Mouse (Mus musculus) urinary bladder, adult 18-20 months (tissue): ENCODE data around the gene Sc5d.

Source experiments
- DNase-seq, 2 experiments: peaks; one replicate each; pipeline ENCODE4 v3.0.0; 2022; ENCODE audit warnings: low spot score in 2 of 2, mixed read lengths in 2 of 2

Gene Sc5d

DNA sequence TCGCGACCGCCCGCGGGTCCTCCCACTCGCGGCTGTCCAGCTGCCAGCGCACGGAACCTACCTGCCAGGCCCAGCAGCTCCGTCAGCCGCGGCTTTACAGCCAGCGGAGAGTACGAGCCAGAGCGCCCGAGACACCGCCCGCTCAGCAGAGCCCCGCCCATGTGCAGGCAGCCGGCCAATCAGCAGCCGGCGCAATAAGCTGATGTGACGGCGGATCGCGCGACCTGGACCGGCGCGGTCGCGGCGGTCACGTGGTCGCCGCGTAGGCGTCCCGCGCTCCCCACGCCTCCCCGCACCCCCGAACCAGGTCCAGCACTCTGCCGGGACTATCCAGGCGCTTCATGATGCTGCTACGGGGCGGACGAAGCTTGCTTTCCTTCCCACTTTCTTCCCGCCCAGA, at the start of gene Sc5d:
Sc5d (minus strand) TSS at position 112 of the 400 bp plus-strand sequence.
- peak; percentile 84 to 91 for DNase-seq

DNA sequence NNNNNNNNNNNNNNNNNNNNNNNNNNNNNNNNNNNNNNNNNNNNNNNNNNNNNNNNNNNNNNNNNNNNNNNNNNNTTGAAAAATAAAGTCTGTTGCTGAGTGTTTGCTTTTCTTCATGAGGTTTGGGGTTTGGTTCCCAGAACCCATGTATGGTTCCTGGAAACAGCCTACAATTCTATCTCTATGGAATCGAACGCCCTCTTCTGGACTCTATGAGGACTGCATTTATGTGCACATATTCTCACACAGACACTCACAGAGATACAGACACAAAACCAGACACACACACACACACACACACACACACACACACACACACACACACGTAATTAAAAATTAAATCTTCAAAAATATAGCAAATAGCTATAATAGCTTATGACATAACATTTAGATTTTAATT, 47.3 kb upstream of the Sc5d start:
- DNase-seq: no peak

GRCm38 (mm10) chr9:42303894-42304293, 39.8 kb upstream of the Sc5d start:
- DNase-seq: no peak

DNA sequence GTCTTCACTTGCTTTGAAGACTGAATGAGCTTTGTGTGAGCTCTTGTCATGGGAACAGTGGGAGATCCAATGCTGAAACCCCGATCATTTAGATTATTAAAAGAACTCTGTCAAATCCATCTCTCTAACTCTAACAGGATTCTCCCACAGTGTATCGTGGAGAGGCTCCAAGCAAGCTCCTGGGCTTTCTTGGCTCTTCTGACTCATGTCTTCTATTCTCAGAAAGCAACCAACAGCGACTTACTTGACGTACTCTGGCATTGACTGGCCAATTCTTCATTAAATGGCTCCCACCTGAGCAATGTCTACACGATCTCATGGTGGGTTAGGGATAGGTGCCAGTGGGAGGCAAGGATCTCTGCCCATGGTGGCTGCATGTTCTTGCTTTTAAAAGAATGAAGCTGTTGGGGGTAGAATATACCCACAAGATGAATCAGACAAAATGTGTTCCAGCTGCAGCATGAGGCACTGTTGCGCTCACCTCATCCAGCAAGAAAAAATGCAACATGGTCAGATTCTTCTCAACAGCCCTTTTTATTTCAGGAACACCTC, 37.1 kb upstream of the Sc5d start:
- no peak for DNase-seq

DNA sequence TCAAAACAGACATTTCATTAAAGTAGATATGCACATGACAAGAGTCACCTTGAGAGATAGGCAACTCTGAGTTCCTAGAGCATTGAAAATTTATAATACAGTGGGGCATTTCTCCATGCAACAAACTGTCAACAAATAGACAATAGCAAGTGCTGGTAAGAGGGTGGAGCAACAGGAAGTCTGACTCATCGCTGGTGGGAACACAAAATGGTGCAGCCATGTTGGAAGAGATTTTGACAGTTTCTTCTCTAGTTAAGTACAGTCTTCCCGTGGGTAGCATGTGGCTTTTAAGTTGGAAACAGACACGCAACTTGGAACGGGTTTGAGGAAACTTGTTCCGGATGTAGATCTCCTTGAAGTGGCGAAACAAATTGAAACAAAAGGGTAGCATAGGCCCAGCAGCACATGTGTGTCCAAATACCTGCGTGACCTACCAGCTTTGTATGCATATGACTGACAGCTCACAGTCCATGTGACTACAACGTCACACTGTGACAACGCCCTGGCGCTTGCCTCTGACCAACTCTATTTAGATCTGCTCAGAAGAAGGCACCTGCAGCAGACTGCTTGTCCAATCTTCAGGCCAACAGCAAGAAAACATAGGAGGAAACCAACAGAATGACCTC, 32.4 kb upstream of the Sc5d start:
- DNase-seq: no peak

DNA sequence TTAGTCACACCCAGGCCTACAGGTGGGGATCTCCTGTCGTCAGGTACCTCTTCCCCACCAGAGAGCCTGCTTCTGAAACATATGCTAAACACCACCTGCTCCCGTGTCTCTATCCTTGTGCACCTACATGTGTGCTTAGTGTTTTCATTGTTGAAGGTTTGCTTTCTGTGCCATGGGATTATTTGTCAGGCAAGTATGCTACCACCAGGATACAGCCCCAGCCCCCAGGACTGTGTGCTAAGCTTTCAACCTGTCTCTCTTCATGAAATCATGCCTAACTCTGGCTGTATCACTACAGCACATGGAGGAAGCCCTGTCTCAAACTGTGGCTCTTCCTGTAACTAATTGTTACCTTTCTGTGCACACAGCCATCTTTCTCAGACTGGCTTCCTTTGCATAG, 30.1 kb upstream of the Sc5d start:
- DNase-seq: no peak

DNA sequence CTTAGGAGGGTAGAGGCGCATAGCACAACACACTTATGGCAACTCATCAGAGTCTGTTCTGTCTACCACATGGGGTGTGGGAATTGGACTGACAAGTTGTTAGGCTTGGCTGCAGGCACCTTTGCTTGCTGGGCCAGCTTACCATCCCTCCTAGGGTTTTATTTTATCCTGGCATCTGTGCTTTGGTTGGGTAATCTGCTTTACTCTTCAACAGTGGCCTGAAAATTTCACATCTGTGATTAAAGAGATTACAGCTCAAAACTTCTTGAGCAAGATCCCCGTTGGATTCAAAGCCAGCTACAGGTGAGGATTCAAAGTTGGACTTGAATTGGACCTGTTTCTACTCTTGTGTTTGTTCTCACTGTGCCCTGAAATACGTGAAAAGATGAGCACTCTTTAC, 29.5 kb upstream of the Sc5d start:
- DNase-seq: no peak

GRCm38 (mm10) chr9:42293051-42293450, 29.0 kb upstream of the Sc5d start:
- no peak for DNase-seq

DNA sequence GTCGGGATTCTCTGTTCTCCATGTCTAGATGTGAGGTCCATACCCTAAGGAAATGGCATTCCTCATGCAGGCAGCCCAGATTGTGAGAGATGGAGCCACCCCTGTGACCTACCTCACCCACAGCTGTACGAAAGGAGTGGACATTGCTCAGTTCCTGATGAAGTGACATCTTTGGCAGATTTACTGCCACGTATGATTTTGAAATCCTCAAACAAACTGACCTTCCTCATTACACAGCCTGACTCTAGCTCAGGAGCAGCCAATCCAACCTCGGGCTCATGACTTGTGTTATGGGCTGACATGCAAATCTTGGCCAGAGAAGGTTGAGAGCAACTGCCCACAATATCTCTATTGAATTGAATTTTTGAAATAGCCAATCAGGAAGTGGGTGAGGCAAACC, 15.6 kb upstream of the Sc5d start:
- no peak for DNase-seq

DNA sequence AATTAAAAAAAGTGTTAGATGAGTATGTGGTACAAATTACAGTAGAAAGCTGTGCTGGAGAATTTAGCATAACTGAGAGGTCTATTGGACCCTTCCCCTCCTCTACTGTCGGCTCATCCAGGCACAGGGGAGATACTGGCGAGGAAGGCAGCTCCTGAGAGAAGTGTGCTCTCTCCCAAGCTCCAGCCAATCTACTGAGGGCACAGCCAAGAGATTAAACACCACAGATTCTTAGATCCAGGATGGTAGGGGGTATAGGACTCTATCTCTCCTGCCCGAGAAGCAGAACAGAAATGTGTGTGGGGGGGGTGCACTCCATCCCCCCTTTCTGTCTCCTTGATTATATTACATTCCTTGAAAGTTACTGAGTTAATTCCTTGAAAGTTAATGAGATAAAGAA, 14.0 kb upstream of the Sc5d start:
- DNase-seq: no peak

DNA sequence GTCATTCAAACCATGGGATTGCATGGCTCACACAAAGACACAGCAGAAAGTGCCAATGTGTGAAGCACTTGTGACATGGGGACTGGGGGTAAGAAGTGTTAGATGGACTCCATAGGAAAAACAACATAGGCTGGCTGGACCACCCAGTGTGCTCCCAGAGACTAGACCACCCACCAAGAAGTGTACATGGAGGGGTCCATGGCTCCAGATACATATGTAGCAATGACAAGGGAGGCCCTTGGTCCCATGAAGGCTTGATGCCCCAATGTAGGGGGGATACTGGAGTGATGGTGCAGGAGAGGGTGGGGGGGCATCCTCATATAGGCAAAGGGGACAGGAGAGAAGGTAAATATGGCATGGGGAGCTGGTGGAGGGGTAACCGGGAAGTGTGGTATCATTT, 13.6 kb upstream of the Sc5d start:
- no peak for DNase-seq

DNA sequence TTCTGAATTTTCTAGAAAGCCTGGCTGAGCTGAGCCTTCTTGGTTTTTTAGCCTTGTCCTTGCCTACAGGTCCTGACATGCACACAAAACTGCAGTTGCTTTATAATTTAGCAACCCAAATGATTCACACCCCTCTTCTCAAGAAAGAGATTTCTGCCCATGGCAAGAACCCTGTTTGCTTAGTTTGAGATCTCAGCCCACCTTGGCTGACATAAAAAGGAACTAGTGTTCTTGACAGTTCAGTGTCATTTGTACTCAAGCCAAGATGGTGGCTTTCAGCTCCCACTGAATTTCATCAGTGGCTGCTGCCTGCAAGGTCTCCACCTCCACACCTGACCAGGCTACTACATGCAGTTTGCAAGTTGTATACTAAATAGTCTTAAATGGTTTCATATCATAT, 13.1 kb upstream of the Sc5d start:
- DNase-seq: no peak

DNA sequence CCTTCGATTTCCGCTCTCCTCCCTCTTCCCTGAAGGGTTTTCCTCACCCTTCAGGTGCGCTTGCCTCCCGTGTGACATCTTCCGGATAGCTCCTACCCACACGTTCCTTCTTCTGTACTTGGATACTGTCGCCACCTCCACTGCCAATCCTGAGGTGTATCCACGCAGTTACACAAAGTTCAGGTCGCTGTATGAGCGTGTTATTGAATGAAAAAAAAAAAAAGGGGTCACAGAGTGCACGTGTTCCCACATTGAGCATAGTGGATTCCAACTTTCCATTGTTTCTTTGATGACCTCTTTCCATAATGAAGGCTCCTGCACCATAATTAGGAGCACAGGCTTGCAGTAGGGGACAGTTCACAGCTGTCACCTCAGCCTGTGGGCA, 11.7 kb upstream of the Sc5d start:
- no peak for DNase-seq

- DNase-seq: no peak
These were observed 11.1 kb upstream of the Sc5d start for GRCm38 (mm10) chr9:42275027-42275760.

- no peak for DNase-seq
These were observed 9.7 kb upstream of the Sc5d start for GRCm38 (mm10) chr9:42273682-42274296.

DNA sequence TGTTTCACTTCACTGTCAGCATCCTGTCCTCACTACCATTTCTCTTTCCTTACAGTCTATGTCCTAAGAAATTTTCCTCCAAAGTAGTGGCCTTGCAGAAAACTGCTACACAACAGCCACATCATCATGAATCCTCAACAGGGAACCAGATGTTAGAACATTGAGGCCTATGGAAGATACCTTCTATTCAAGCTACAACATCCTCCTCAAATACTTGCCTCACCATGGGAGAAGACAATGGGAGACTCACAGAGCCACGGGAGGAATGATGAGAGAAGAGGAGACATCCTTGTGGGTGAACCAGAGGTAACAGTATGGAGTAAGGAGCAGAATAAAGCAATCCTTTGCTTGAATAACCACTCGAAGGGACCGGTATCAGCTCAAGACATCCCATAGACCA, 9.1 kb upstream of the Sc5d start:
- no peak for DNase-seq

GRCm38 (mm10) chr9:42272690-42273089, 8.6 kb upstream of the Sc5d start:
- DNase-seq: no peak

- DNase-seq: no peak
These were observed 7.4 kb upstream of the Sc5d start for GRCm38 (mm10) chr9:42271456-42271855.

- no peak for DNase-seq
These were observed 6.6 kb upstream of the Sc5d start for GRCm38 (mm10) chr9:42270617-42271016.

- no peak for DNase-seq
These were observed 6.0 kb upstream of the Sc5d start for GRCm38 (mm10) chr9:42270081-42270480.

- DNase-seq: no peak
These were observed 4.3 kb upstream of the Sc5d start for GRCm38 (mm10) chr9:42268371-42268770.

- DNase-seq: no peak
These were observed 1.3 kb upstream of the Sc5d start for GRCm38 (mm10) chr9:42265309-42265708.

GRCm38 (mm10) chr9:42263709-42264111, 346 bp downstream of the Sc5d start:
- DNase-seq: no peak
